Mouse (Mus musculus): ENCODE measurements around the gene Fmo1. TPM values are rescaled to one million over a fixed set of nuclear protein-coding genes. Genes with fewer than 3 reads are reported as not detected.

Gene Fmo1
- polyA plus RNA-seq (2012; rRNA removed) = 61.4 and 65.5 TPM in 2 replicates

GRCm38 (mm10) chr1:162866280-162866681 is at the start of gene Fmo1:
Gene Fmo1, minus strand, starts transcription at chr1:162866610.
- no peak for DNase-seq (ENCODE audit: low read depth)

GRCm38 (mm10) chr1:162914932-162915556 is 48.6 kb upstream of the Fmo1 start:
- no peak for DNase-seq (ENCODE audit: low read depth)

- no peak for DNase-seq (ENCODE audit: low read depth)
Measured at GRCm38 (mm10) chr1:162912085-162912484, 45.7 kb upstream of the Fmo1 start.

- DNase-seq (ENCODE audit: low read depth) = no peak
Measured at GRCm38 (mm10) chr1:162901879-162902278, 35.5 kb upstream of the Fmo1 start.

GRCm38 (mm10) chr1:162897838-162898811 is 31.7 kb upstream of the Fmo1 start, which contains the start of gene Fmo2:
Gene Fmo2, minus strand, starts transcription at chr1:162898726.
- DNase-seq (ENCODE audit: low read depth) = no peak

- no peak for DNase-seq (ENCODE audit: low read depth)
Measured at GRCm38 (mm10) chr1:162895900-162896299, 29.5 kb upstream of the Fmo1 start.

GRCm38 (mm10) chr1:162893014-162893413 is 26.6 kb upstream of the Fmo1 start:
- DNase-seq (ENCODE audit: low read depth) = no peak

- DNase-seq (ENCODE audit: low read depth) = no peak
Measured at GRCm38 (mm10) chr1:162891980-162892451, 25.6 kb upstream of the Fmo1 start.

- no peak for DNase-seq (ENCODE audit: low read depth)
Measured at GRCm38 (mm10) chr1:162888646-162889045, 22.2 kb upstream of the Fmo1 start.

GRCm38 (mm10) chr1:162887644-162888043 is 21.2 kb upstream of the Fmo1 start:
- DNase-seq (ENCODE audit: low read depth) = no peak

GRCm38 (mm10) chr1:162886138-162886816 is 19.9 kb upstream of the Fmo1 start:
- DNase-seq (ENCODE audit: low read depth) = no peak

GRCm38 (mm10) chr1:162882681-162883080 is 16.3 kb upstream of the Fmo1 start:
- no peak for DNase-seq (ENCODE audit: low read depth)

- DNase-seq (ENCODE audit: low read depth) = no peak
Measured at GRCm38 (mm10) chr1:162879595-162880369, 13.4 kb upstream of the Fmo1 start.

- DNase-seq (ENCODE audit: low read depth) = no peak
Measured at GRCm38 (mm10) chr1:162875091-162875490, 8.7 kb upstream of the Fmo1 start.

- no peak for DNase-seq (ENCODE audit: low read depth)
Measured at GRCm38 (mm10) chr1:162871701-162872311, 5.4 kb upstream of the Fmo1 start.

- DNase-seq (ENCODE audit: low read depth) = no peak
Measured at GRCm38 (mm10) chr1:162870978-162871377, 4.6 kb upstream of the Fmo1 start.

GRCm38 (mm10) chr1:162867396-162867795 is 986 bp upstream of the Fmo1 start:
- no peak for DNase-seq (ENCODE audit: low read depth)

- DNase-seq (ENCODE audit: low read depth) = no peak
Measured at GRCm38 (mm10) chr1:162865493-162865830, 948 bp downstream of the Fmo1 start.

GRCm38 (mm10) chr1:162864816-162865492 is 1.5 kb downstream of the Fmo1 start:
- DNase-seq (ENCODE audit: low read depth) = no peak

- DNase-seq (ENCODE audit: low read depth) = no peak
Measured at GRCm38 (mm10) chr1:162864279-162864678, 2.1 kb downstream of the Fmo1 start.
